Mouse (Mus musculus): ENCODE results near the gene Kyat1. TPM values are rescaled to one million over a fixed set of nuclear protein-coding genes. Genes with fewer than 3 reads are reported as not detected.

Gene Kyat1
- polyA plus RNA-seq, 1 experiment from 2014 or later = 12.8 TPM

GRCm38 (mm10) chr2:30207886-30208285 is 2.2 kb upstream of the Kyat1 start:
- WGBS = 56% methylated on average over 5 of the region's 5 CpGs
- Histone ChIP-seq H3K4me1 (peaks cover 17% of the 10 kb centered on the region), H3K27ac (no peak overlapping the region; the same call in 1 of the 2 replicates), H3K4me3 (no peak overlapping the region), H3K9me3 (no peaks in the 10 kb centered on the region), H3K36me3 (no peaks in the 10 kb centered on the region), H3K27me3 (ENCODE audit: insufficient read depth, poor library complexity, severe bottlenecking) (no peaks in the 10 kb centered on the region)
- no peak for DNase-seq (ENCODE audit: low spot score)

GRCm38 (mm10) chr2:30207401-30207800 is 1.8 kb upstream of the Kyat1 start:
- WGBS = 73% methylated on average over 4 of the region's 4 CpGs
- no peak for DNase-seq (ENCODE audit: low spot score)
- Histone ChIP-seq H3K36me3 (no peaks in the 10 kb centered on the region), H3K27ac (no peak overlapping the region; the same call in 1 of the 2 replicates), H3K4me1 (peaks cover 17% of the 10 kb centered on the region), H3K9me3 (no peaks in the 10 kb centered on the region), H3K27me3 (ENCODE audit: insufficient read depth, poor library complexity, severe bottlenecking) (no peaks in the 10 kb centered on the region), H3K4me3 (no peak overlapping the region)

- DNase-seq (ENCODE audit: low spot score) = no peak
These were observed 405 bp downstream of the Kyat1 start for GRCm38 (mm10) chr2:30205255-30205628.

GRCm38 (mm10) chr2:30203439-30203838 is 2.2 kb downstream of the Kyat1 start:
- H3K9me3 ChIP-seq = no peaks in the 10 kb centered on the region
- H3K27ac ChIP-seq = no peak overlapping the region
- DNase-seq (ENCODE audit: low spot score) = no peak
- peaks cover 30% of the 10 kb centered on the region for H3K4me1 ChIP-seq
- WGBS = 74% methylated on average over 7 of the region's 7 CpGs
- no peaks in the 10 kb centered on the region for H3K27me3 ChIP-seq (ENCODE audit: insufficient read depth, poor library complexity, severe bottlenecking)
- no peaks in the 10 kb centered on the region for H3K36me3 ChIP-seq
- H3K4me3 ChIP-seq = no peak overlapping the region

More at GRCm38 (mm10) chr2:30205255-30205628, 405 bp downstream of the Kyat1 start:
- no peaks in the 10 kb centered on the region for H3K9me3 ChIP-seq
- peak overlapping the region; percentile 69 for H3K4me3 ChIP-seq
- H3K27me3 ChIP-seq (ENCODE audit: insufficient read depth, poor library complexity, severe bottlenecking) = no peaks in the 10 kb centered on the region
- WGBS = 1% methylated on average over 13 of the region's 13 CpGs
- H3K4me1 ChIP-seq = peaks cover 24% of the 10 kb centered on the region
- H3K27ac ChIP-seq = peak overlapping the region; percentile 87
- no peaks in the 10 kb centered on the region for H3K36me3 ChIP-seq

- WGBS = 50% methylated on average over 5 of the region's 5 CpGs
These were observed 5.2 kb downstream of the Kyat1 start for GRCm38 (mm10) chr2:30200388-30200925.

GRCm38 (mm10) chr2:30199984-30200383 is 5.7 kb downstream of the Kyat1 start:
- peaks cover 26% of the 10 kb centered on the region for H3K4me1 ChIP-seq
- 0 out of 2 replicates have a peak overlapping the region, but pooled peaks have one; percentile 15 for H3K4me3 ChIP-seq
- H3K27ac ChIP-seq = no peak overlapping the region
- no peaks in the 10 kb centered on the region for H3K36me3 ChIP-seq
- no peak for DNase-seq (ENCODE audit: low spot score)
- 70% methylated on average over 1 of the region's 1 CpGs for WGBS
- H3K27me3 ChIP-seq (ENCODE audit: insufficient read depth, poor library complexity, severe bottlenecking) = no peaks in the 10 kb centered on the region
- no peaks in the 10 kb centered on the region for H3K9me3 ChIP-seq

More at GRCm38 (mm10) chr2:30200388-30200925, 5.2 kb downstream of the Kyat1 start:
- Histone ChIP-seq H3K9me3 (no peaks in the 10 kb centered on the region), H3K27me3 (ENCODE audit: insufficient read depth, poor library complexity, severe bottlenecking) (no peaks in the 10 kb centered on the region), H3K4me3 (0 out of 2 replicates have a peak overlapping the region, but pooled peaks have one; percentile 15), H3K36me3 (no peaks in the 10 kb centered on the region), H3K4me1 (peaks cover 26% of the 10 kb centered on the region), H3K27ac (no peak overlapping the region)
- DNase-seq (ENCODE audit: low spot score) = no peak

- Histone ChIP-seq H3K4me3 (no peak overlapping the region), H3K27me3 (ENCODE audit: insufficient read depth, poor library complexity, severe bottlenecking) (no peaks in the 10 kb centered on the region), H3K27ac (no peak overlapping the region), H3K9me3 (no peaks in the 10 kb centered on the region), H3K4me1 (peaks cover 20% of the 10 kb centered on the region), H3K36me3 (no peaks in the 10 kb centered on the region)
- 65% methylated on average over 4 of the region's 4 CpGs for WGBS
- DNase-seq (ENCODE audit: low spot score) = no peak
These were observed 7.6 kb downstream of the Kyat1 start for GRCm38 (mm10) chr2:30198021-30198420.

- H3K4me3 ChIP-seq = no peak overlapping the region
- H3K36me3 ChIP-seq = peaks cover 22% of the 10 kb centered on the region
- DNase-seq (ENCODE audit: low spot score) = no peak
- H3K9me3 ChIP-seq = no peaks in the 10 kb centered on the region
- peaks cover 7% of the 10 kb centered on the region for H3K4me1 ChIP-seq
- no peaks in the 10 kb centered on the region for H3K27me3 ChIP-seq (ENCODE audit: insufficient read depth, poor library complexity, severe bottlenecking)
- WGBS = 74% methylated on average over 3 of the region's 3 CpGs
- H3K27ac ChIP-seq = no peak overlapping the region
These were observed 11.0 kb downstream of the Kyat1 start for GRCm38 (mm10) chr2:30194656-30195055.

- H3K36me3 ChIP-seq = peaks cover 28% of the 10 kb centered on the region
- H3K4me1 ChIP-seq = peaks cover 4% of the 10 kb centered on the region; the same call in 1 of the 2 replicates
- no peak overlapping the region for H3K27ac ChIP-seq
- DNase-seq (ENCODE audit: low spot score) = no peak
- WGBS = 88% methylated on average over 12 of the region's 12 CpGs
- no peak overlapping the region for H3K4me3 ChIP-seq
- no peaks in the 10 kb centered on the region for H3K27me3 ChIP-seq (ENCODE audit: insufficient read depth, poor library complexity, severe bottlenecking)
- no peaks in the 10 kb centered on the region for H3K9me3 ChIP-seq
These were observed 13.7 kb downstream of the Kyat1 start for GRCm38 (mm10) chr2:30191790-30192580.

- peaks cover 17% of the 10 kb centered on the region for H3K4me1 ChIP-seq
These were observed 20.0 kb downstream of the Kyat1 start for GRCm38 (mm10) chr2:30185681-30186080.

GRCm38 (mm10) chr2:30185276-30185675 is 20.4 kb downstream of the Kyat1 start:
- 72% methylated on average over 6 of the region's 6 CpGs for WGBS
- peaks cover 36% of the 10 kb centered on the region for H3K36me3 ChIP-seq
- no peak overlapping the region; the same call in 1 of the 2 replicates for H3K4me3 ChIP-seq
- peak; percentile 93 for DNase-seq (ENCODE audit: low spot score)
- no peaks in the 10 kb centered on the region for H3K27me3 ChIP-seq (ENCODE audit: insufficient read depth, poor library complexity, severe bottlenecking)
- H3K4me1 ChIP-seq = peaks cover 17% of the 10 kb centered on the region
- H3K9me3 ChIP-seq = 0 out of 2 replicates have a peak, but pooled peaks cover 4% of the 10 kb centered on the region
- peak overlapping the region; percentile 67 for H3K27ac ChIP-seq

More at GRCm38 (mm10) chr2:30185681-30186080, 20.0 kb downstream of the Kyat1 start:
- no peak overlapping the region for H3K4me3 ChIP-seq
- peak overlapping the region; percentile 0 for H3K27ac ChIP-seq
- no peaks in the 10 kb centered on the region for H3K27me3 ChIP-seq (ENCODE audit: insufficient read depth, poor library complexity, severe bottlenecking)
- DNase-seq (ENCODE audit: low spot score) = no peak
- WGBS = 76% methylated on average over 3 of the region's 3 CpGs
- 0 out of 2 replicates have a peak, but pooled peaks cover 4% of the 10 kb centered on the region for H3K9me3 ChIP-seq
- H3K36me3 ChIP-seq = peaks cover 39% of the 10 kb centered on the region

GRCm38 (mm10) chr2:30183721-30184120 is 21.9 kb downstream of the Kyat1 start:
- 62% methylated on average over 3 of the region's 3 CpGs for WGBS
- Histone ChIP-seq H3K27me3 (ENCODE audit: insufficient read depth, poor library complexity, severe bottlenecking) (no peaks in the 10 kb centered on the region), H3K4me3 (no peak overlapping the region), H3K9me3 (0 out of 2 replicates have a peak, but pooled peaks cover 4% of the 10 kb centered on the region), H3K36me3 (peaks cover 31% of the 10 kb centered on the region), H3K27ac (no peak overlapping the region), H3K4me1 (peaks cover 17% of the 10 kb centered on the region)
- DNase-seq (ENCODE audit: low spot score) = no peak

GRCm38 (mm10) chr2:30182424-30182823 is 23.2 kb downstream of the Kyat1 start:
- H3K4me1 ChIP-seq = peaks cover 25% of the 10 kb centered on the region
- no peak overlapping the region for H3K4me3 ChIP-seq
- 0 out of 2 replicates have a peak, but pooled peaks cover 4% of the 10 kb centered on the region for H3K9me3 ChIP-seq
- no peaks in the 10 kb centered on the region for H3K27me3 ChIP-seq (ENCODE audit: insufficient read depth, poor library complexity, severe bottlenecking)
- peaks cover 25% of the 10 kb centered on the region for H3K36me3 ChIP-seq
- no peak for DNase-seq (ENCODE audit: low spot score)
- no peak overlapping the region for H3K27ac ChIP-seq
- 79% methylated on average over 2 of the region's 2 CpGs for WGBS
